Mouse (Mus musculus) CH12.LX (cell line): ENCODE results near the gene Cnr2. TPM values are rescaled to one million over a fixed set of nuclear protein-coding genes. Genes with fewer than 3 reads are reported as not detected.

Experiments
- DNase-seq: peaks from one replicate; pipeline ENCODE4 v3.0.0-alpha.2; 2013; ENCODE audit errors: extremely low read depth
- H3K27ac ChIP-seq: 2 replicates; pipeline ENCODE4 v1.5.1; 2012; ENCODE audit warnings: low read depth, mild to moderate bottlenecking, control low read depth, moderate library complexity; ENCODE audit not compliant: insufficient read depth
- H3K27me3 ChIP-seq: replicated peaks from 2 replicates; pipeline ENCODE3; 2012; ENCODE audit warnings: inconsistent platforms
- H3K36me3 ChIP-seq, 2 experiments: replicated peaks in 1 of 2; 2 replicates each; pipeline versions ENCODE3 to v1.6.1; 2012; ENCODE audit warnings: inconsistent platforms in 1 of 2, low read length in 1 of 2, mild to moderate bottlenecking in 1 of 2, mixed read lengths in 1 of 2, moderate library complexity in 1 of 2; ENCODE audit not compliant: control insufficient read depth in 1 of 2, insufficient read depth in 1 of 2
- H3K4me1 ChIP-seq, 2 experiments: 2 replicates each; pipeline ENCODE4 v1.6.1; 2012; ENCODE audit warnings: inconsistent platforms in 1 of 2, moderate library complexity in 1 of 2; ENCODE audit not compliant: insufficient read depth in 2 of 2, control insufficient read depth in 1 of 2
- H3K4me2 ChIP-seq: 2 replicates; pipeline ENCODE4 v1.6.1; 2012; ENCODE audit warnings: low read depth, mild to moderate bottlenecking, control low read depth; ENCODE audit not compliant: poor library complexity, insufficient read depth, severe bottlenecking
- H3K4me3 ChIP-seq, 3 experiments: fragments of 150-350 bp in 1 of 3; sonication (generic) in 1 of 3; replicated peaks in 1 of 3; 2 replicates each; pipeline versions ENCODE3 to v1.5.1; 2011 to 2012; ENCODE audit warnings: low read depth in 2 of 3, low read length in 2 of 3, mild to moderate bottlenecking in 2 of 3, moderate library complexity in 2 of 3, control low read depth in 1 of 3, improper control_type of control experiment in 1 of 3, inconsistent platforms in 1 of 3, mixed read lengths in 1 of 3; ENCODE audit not compliant: poor library complexity in 1 of 3
- H3K79me2 ChIP-seq: replicated peaks from 2 replicates; pipeline ENCODE4 v1.6.1; 2012; ENCODE audit warnings: mild to moderate bottlenecking, moderate library complexity; ENCODE audit not compliant: control insufficient read depth, poor library complexity, insufficient read depth, severe bottlenecking; ENCODE audit errors: extremely low read depth
- H3K9ac ChIP-seq: 2 replicates; pipeline ENCODE4 v1.6.1; 2012; ENCODE audit warnings: low read depth, mild to moderate bottlenecking, control low read depth, moderate library complexity; ENCODE audit not compliant: insufficient read depth
- H3K9me3 ChIP-seq: replicated peaks from 2 replicates; pipeline ENCODE3; 2012; ENCODE audit warnings: low read length, inconsistent platforms, mixed read lengths
- CHD1 ChIP-seq: IDR thresholded peaks from 2 replicates; pipeline ENCODE4 v1.6.1; 2012; ENCODE audit warnings: low read depth, low read length, improper control_type of control experiment, inconsistent platforms
- CHD2 ChIP-seq: IDR thresholded peaks from 2 replicates; pipeline ENCODE4 v1.6.1; 2011; ENCODE audit warnings: low read length, improper control_type of control experiment
- E2F4 ChIP-seq: IDR thresholded peaks from 2 replicates; pipeline ENCODE4 v1.6.1; 2011; ENCODE audit warnings: low read depth, low read length, improper control_type of control experiment; ENCODE audit not compliant: insufficient replicate concordance
- ELF1 ChIP-seq: IDR thresholded peaks from 2 replicates; pipeline ENCODE4 v1.6.1; 2014; ENCODE audit warnings: low read depth, mild to moderate bottlenecking, inconsistent platforms, low read length, improper control_type of control experiment
- EP300 ChIP-seq: IDR thresholded peaks from 2 replicates; pipeline ENCODE4 v1.6.1; 2011; ENCODE audit warnings: low read length, improper control_type of control experiment
- ETS1 ChIP-seq: conservative IDR thresholded peaks from 2 replicates; pipeline ENCODE4 v1.6.1; 2012; ENCODE audit warnings: low read depth, mild to moderate bottlenecking, inconsistent platforms, low read length, improper control_type of control experiment, moderate library complexity
- GABPA ChIP-seq: IDR thresholded peaks from 2 replicates; pipeline ENCODE4 v1.6.1; 2012; ENCODE audit warnings: low read depth, low read length, improper control_type of control experiment, inconsistent platforms; ENCODE audit not compliant: insufficient replicate concordance
- HCFC1 ChIP-seq: IDR thresholded peaks from 2 replicates; pipeline ENCODE4 v1.6.1; 2012; ENCODE audit warnings: low read depth, mild to moderate bottlenecking, inconsistent platforms, low read length, improper control_type of control experiment
- IRF4 ChIP-seq: IDR thresholded peaks from 2 replicates; pipeline ENCODE4 v1.6.1; 2014; ENCODE audit warnings: low read depth, mild to moderate bottlenecking, inconsistent platforms, low read length, improper control_type of control experiment
- JUN ChIP-seq: IDR thresholded peaks from 2 replicates; pipeline ENCODE4 v1.6.1; 2011; ENCODE audit warnings: low read depth, mild to moderate bottlenecking, low read length, improper control_type of control experiment, moderate library complexity; ENCODE audit not compliant: insufficient read depth
- JUND ChIP-seq: conservative IDR thresholded peaks from 2 replicates; pipeline ENCODE4 v1.6.1; 2011; ENCODE audit warnings: low read depth, low read length, improper control_type of control experiment
- KAT2A ChIP-seq: IDR thresholded peaks from 2 replicates; pipeline ENCODE4 v1.6.1; 2012; ENCODE audit warnings: low read length, improper control_type of control experiment, inconsistent platforms; ENCODE audit not compliant: insufficient replicate concordance
- MAFK ChIP-seq: IDR thresholded peaks from 2 replicates; pipeline ENCODE4 v1.6.1; 2011; ENCODE audit warnings: low read length, improper control_type of control experiment; ENCODE audit not compliant: insufficient replicate concordance
- MAX ChIP-seq: IDR thresholded peaks from 2 replicates; pipeline ENCODE4 v1.6.1; 2011; ENCODE audit warnings: low read length, improper control_type of control experiment
- MAZ ChIP-seq: IDR thresholded peaks from 2 replicates; pipeline ENCODE4 v1.6.1; 2012; ENCODE audit warnings: low read depth, mild to moderate bottlenecking, inconsistent platforms, low read length, improper control_type of control experiment, moderate library complexity
- MEF2A ChIP-seq: IDR thresholded peaks from 2 replicates; pipeline ENCODE4 v1.6.1; 2014; ENCODE audit warnings: low read depth, mild to moderate bottlenecking, inconsistent platforms, low read length, improper control_type of control experiment, borderline replicate concordance
- MXI1 ChIP-seq: IDR thresholded peaks from 2 replicates; pipeline ENCODE4 v1.6.1; 2011; ENCODE audit warnings: mild to moderate bottlenecking, low read depth, low read length, improper control_type of control experiment
- MYC ChIP-seq: IDR thresholded peaks from 2 replicates; pipeline ENCODE4 v1.6.1; 2011; ENCODE audit warnings: low read depth, mild to moderate bottlenecking, improper control_type of control experiment, low read length
- NELFE ChIP-seq: IDR thresholded peaks from 2 replicates; pipeline ENCODE4 v1.6.1; 2011; ENCODE audit warnings: low read depth, low read length, improper control_type of control experiment
- POLR2A ChIP-seq: IDR thresholded peaks from 2 replicates; pipeline ENCODE4 v1.6.1; 2011; ENCODE audit warnings: low read depth, mild to moderate bottlenecking, improper control_type of control experiment, low read length
- POLR2AphosphoS2 ChIP-seq: IDR thresholded peaks from 2 replicates; pipeline ENCODE4 v1.6.1; 2011; ENCODE audit warnings: low read depth, low read length, improper control_type of control experiment
- RAD21 ChIP-seq: IDR thresholded peaks from 2 replicates; pipeline ENCODE4 v1.6.1; 2011; ENCODE audit warnings: low read depth, mild to moderate bottlenecking, low read length, improper control_type of control experiment, moderate library complexity
- RCOR1 ChIP-seq: conservative IDR thresholded peaks from 2 replicates; pipeline ENCODE4 v1.6.1; 2012; ENCODE audit warnings: low read depth, mild to moderate bottlenecking, inconsistent platforms, low read length, improper control_type of control experiment
- TCF12 ChIP-seq: IDR thresholded peaks from 2 replicates; pipeline ENCODE4 v1.6.1; 2014; ENCODE audit warnings: low read depth, mild to moderate bottlenecking, inconsistent platforms, low read length, improper control_type of control experiment
- USF2 ChIP-seq: conservative IDR thresholded peaks from 2 replicates; pipeline ENCODE4 v1.6.1; 2011; ENCODE audit warnings: low read depth, low read length, improper control_type of control experiment
- ZC3H11A ChIP-seq: IDR thresholded peaks from 2 replicates; pipeline ENCODE4 v1.6.1; 2012; ENCODE audit warnings: low read depth, mild to moderate bottlenecking, inconsistent platforms, low read length, improper control_type of control experiment
- ZKSCAN1 ChIP-seq: IDR thresholded peaks from 2 replicates; pipeline ENCODE4 v1.6.1; 2012; ENCODE audit warnings: low read depth, inconsistent platforms, low read length, improper control_type of control experiment, borderline replicate concordance
- ZMIZ1 ChIP-seq: IDR thresholded peaks from 2 replicates; pipeline ENCODE4 v1.6.1; 2012; ENCODE audit warnings: low read depth, mild to moderate bottlenecking, inconsistent platforms, low read length, improper control_type of control experiment
- ZNF384 ChIP-seq: IDR thresholded peaks from 2 replicates; pipeline ENCODE4 v1.6.1; 2012; ENCODE audit warnings: low read depth, low read length, improper control_type of control experiment, inconsistent platforms
- dilution Hi-C: fragments of 300-500 bp; cut with MboI; formaldehyde crosslinking; loops from 2 replicates; pipeline ENCODE4 v1.14.3; 2020; ENCODE audit warnings: low sequenced_read_pairs; ENCODE audit not compliant: extremely low pct_unique_long_range_greater_than_20kb, extremely low pct_ligation_motif_present
- in situ Hi-C: fragments of 300-500 bp; cut with MboI; formaldehyde crosslinking; loops from 3 replicates; pipeline ENCODE4 v1.14.3; 2019; ENCODE audit warnings: low sequenced_read_pairs, low pct_ligation_motif_present, low pct_unique_long_range_greater_than_20kb, mixed read lengths
- polyA plus RNA-seq: library from polyadenylated mRNA; unstranded; fragments of >175 nt; gene quantifications from 2 replicates; pipeline ENCODE4 v1.2.1, GENCODE M21; 2012; ENCODE audit warnings: low read depth; ENCODE audit not compliant: insufficient read length
- total RNA-seq, 2 experiments: library from RNA; depleted of rRNA; stranded (reverse); fragments of 300-350 nt in 1 of 2; fragments of >200 nt in 1 of 2; gene quantifications; 2 replicates each; pipeline ENCODE4 v1.2.3; 2012 to 2014

The Cnr2 gene
- total and polyA plus RNA-seq, 3 experiments, result 5.6 to 13.8 (median 10.6) TPM

DNA sequence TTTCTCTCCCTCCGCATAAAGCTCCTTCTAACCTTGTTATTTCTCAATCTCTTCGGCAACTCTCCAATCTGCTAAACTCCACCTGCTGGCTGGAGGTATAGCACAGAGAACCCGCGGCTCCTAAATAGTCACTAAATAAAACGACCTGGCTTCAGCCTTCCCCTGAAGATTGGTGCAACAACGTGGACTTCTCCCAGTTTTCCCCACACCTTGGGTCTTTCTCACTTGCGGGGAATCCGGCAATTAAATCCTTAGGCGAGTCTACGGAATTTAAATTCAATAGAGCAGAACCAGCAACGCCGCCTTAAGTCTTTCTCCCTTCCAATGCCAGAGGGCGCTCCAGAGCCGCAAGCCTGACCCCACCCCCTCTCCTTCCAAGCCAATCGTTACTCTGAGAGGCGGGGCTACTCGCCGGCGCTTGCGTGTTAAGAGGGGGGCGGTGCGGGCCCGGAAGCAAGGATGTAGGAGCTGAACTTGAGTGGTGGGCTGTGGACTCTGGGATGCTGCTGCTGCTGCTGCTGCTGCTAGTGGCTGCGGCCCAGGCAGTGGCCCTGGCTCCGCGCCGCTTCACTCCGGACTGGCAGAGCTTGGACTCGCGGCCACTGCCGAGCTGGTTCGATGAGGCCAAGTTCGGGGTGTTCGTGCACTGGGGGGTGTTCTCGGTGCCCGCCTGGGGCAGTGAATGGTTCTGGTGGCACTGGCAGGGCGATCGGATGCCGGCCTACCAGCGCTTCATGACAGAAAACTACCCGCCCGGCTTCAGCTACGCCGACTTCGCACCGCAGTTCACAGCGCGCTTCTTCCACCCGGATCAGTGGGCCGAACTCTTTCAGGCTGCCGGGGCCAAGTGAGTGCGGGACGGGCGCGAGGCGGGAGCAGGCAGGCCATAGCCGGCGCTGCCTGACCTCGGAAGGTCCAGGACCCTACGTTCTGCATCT lies 25.4 kb downstream of the Cnr2 start, which contains the start of gene Fuca1 (continued):
- no peak for TF ChIP-seq E2F4
- TF ChIP-seq KAT2A, result 0 out of 2 replicates have a peak, but pooled peaks have one; percentile 53
- TF ChIP-seq POLR2AphosphoS2, result 0 out of 2 replicates have a peak, but pooled peaks have one; percentile 35
- TF ChIP-seq MAFK, result no peak
- peak; percentile 51 for TF ChIP-seq RAD21
- TF ChIP-seq JUN, result no peak
- no peak for TF ChIP-seq ZNF384
- TF ChIP-seq ZC3H11A, result peak; percentile 53

GRCm38 (mm10) chr4:135921257-135922120 lies 26.3 kb downstream of the Cnr2 start:
- H3K27ac ChIP-seq, result no peak overlapping the region
- dilution Hi-C loops, result no loop called here
- peaks cover 0 to 31% of the 10 kb centered on the region in 2 experiments; a peak in 2 of 4 replicates for H3K4me1 ChIP-seq
- TF ChIP-seq GABPA (no peak), IRF4 (peak; percentile 13; the same call in 1 of the 2 replicates), CHD1 (no peak), EP300 (0 out of 2 replicates have a peak, but pooled peaks have one; percentile 18), ZKSCAN1 (no peak), RCOR1 (no peak), MAZ (no peak), MAX (0 out of 2 replicates have a peak, but pooled peaks have one; percentile 15), TCF12 (no peak), USF2 (no peak), JUND (no peak), E2F4 (no peak), KAT2A (no peak), MYC (no peak), NELFE (0 out of 2 replicates have a peak, but pooled peaks have one; percentile 51), RAD21 (no peak), ZC3H11A (no peak), ETS1 (no peak), POLR2AphosphoS2 (no peak), CHD2 (0 out of 2 replicates have a peak, but pooled peaks have one; percentile 5), HCFC1 (0 out of 2 replicates have a peak, but pooled peaks have one; percentile 14), JUN (no peak), MXI1 (peak; percentile 56; the same call in 1 of the 2 replicates), ELF1 (no peak), MEF2A (0 out of 2 replicates have a peak, but pooled peaks have one; percentile 3), ZNF384 (no peak), POLR2A (peak; percentile 41; the same call in 1 of the 2 replicates), MAFK (no peak), ZMIZ1 (0 out of 2 replicates have a peak, but pooled peaks have one; percentile 54)

More at GRCm38 (mm10) chr4:135921257-135922120, 26.3 kb downstream of the Cnr2 start:
- no peaks in the 10 kb centered on the region for H3K9me3 ChIP-seq
- in situ Hi-C loops, result no loop called here
- H3K79me2 ChIP-seq, result 0 out of 2 replicates have a peak, but pooled peaks cover 4% of the 10 kb centered on the region
- peak overlapping the region; percentile 80 to 95 (median 85) for H3K4me3 ChIP-seq
- H3K36me3 ChIP-seq, result peaks cover 43 to 71% of the 10 kb centered on the region in 2 experiments
- no peaks in the 10 kb centered on the region for H3K27me3 ChIP-seq
- peak; percentile 54 for DNase-seq
- H3K9ac ChIP-seq, result peak overlapping the region; percentile 46
- peak overlapping the region; percentile 96 for H3K4me2 ChIP-seq
